Mouse (Mus musculus) myocyte (in vitro differentiated cells): ENCODE results near the gene Pxylp1.

Source experiments
- CEBPB ChIP-seq: IDR thresholded peaks from 2 replicates; pipeline ENCODE4 v1.6.1; 2011; ENCODE audit warnings: mild to moderate bottlenecking, moderate library complexity; ENCODE audit not compliant: poor library complexity, insufficient read depth, severe bottlenecking
- MAX ChIP-seq: IDR thresholded peaks from one replicate; pipeline ENCODE4 v1.6.1; 2011; ENCODE audit warnings: low read depth, mild to moderate bottlenecking, control low read depth
- TCF3 ChIP-seq: IDR thresholded peaks from one replicate; pipeline ENCODE4 v1.6.1; 2011; ENCODE audit warnings: low read depth, control low read depth; ENCODE audit not compliant: insufficient read length

GRCm38 (mm10) chr9:96785187-96785586 lies 107.3 kb downstream of the Pxylp1 start:
- TF ChIP-seq CEBPB (no peak), TCF3 (no peak), MAX (no peak)
